Mouse (Mus musculus) lung, adult 2 months (tissue): ENCODE measurements around the gene Dmac2.

Experiments used
- CTCF ChIP-seq: fragments of 200-500 bp; IDR thresholded peaks from 2 replicates; pipeline ENCODE4 v1.5.1; 2011; ENCODE audit warnings: mild to moderate bottlenecking, low read length, control low read depth; ENCODE audit not compliant: insufficient read depth
- POLR2A ChIP-seq: fragments of 200-500 bp; IDR thresholded peaks from 2 replicates; pipeline ENCODE4 v1.6.1; 2011; ENCODE audit warnings: low read depth, mild to moderate bottlenecking, control low read depth, low read length, borderline replicate concordance; ENCODE audit errors: extremely low read depth

GRCm38 (mm10) chr7:25657785-25658184 lies 38.6 kb downstream of the Dmac2 start:
- TF ChIP-seq CTCF (no peak), POLR2A (no peak)
